Mouse (Mus musculus): ENCODE measurements around the gene Crybg3. TPM values are rescaled to one million over a fixed set of nuclear protein-coding genes. Genes with fewer than 3 reads are reported as not detected.
A peak's percentile ranks its signal among the peaks of the same experiment; 100 is the strongest.

Gene Crybg3
- polyA plus RNA-seq, 1 experiment: 25.8 TPM

- H3K4me3 ChIP-seq (ENCODE audit: insufficient read depth, low read length): no peak overlapping the region
- no peak for TF ChIP-seq CTCF (IDR thresholded peaks at IDR 0.05; ENCODE audit: low read depth, low read length)
- peaks cover 16% of the 10 kb centered on the region for H3K4me1 ChIP-seq (ENCODE audit: control insufficient read depth, insufficient read depth, low read length)
- no peak overlapping the region for H3K27ac ChIP-seq (ENCODE audit: insufficient read depth, low read depth, low read length)
Observed at GRCm38 (mm10) chr16:59565631-59566030, 35.1 kb downstream of the Crybg3 start.

DNA sequence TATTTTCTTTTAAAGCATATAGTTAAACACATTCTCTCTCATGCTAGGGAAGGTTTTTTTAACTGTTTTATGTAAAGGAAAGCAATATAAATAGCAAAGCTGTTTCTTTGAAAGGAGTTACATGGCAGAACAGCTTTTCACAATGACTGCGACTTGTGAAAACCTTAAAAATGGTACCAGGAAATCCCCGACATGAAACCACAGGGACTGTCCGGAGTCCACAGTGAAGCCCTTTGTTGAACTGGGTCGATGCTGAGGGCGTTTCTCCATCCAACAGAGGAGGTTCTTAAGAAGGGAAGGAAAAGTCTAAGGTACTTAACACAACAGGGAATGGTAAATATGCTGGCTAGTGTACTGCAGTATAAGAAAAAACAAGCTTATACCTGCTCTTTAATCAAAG lies 36.8 kb downstream of the Crybg3 start:
- Histone ChIP-seq H3K4me1 (ENCODE audit: control insufficient read depth, insufficient read depth, low read length) (peaks cover 23% of the 10 kb centered on the region), H3K27ac (ENCODE audit: insufficient read depth, low read depth, low read length) (no peak overlapping the region)

GRCm38 (mm10) chr16:59559300-59560200 lies 41.2 kb downstream of the Crybg3 start:
- Histone ChIP-seq H3K4me3 (ENCODE audit: insufficient read depth, low read length) (no peak overlapping the region), H3K4me1 (ENCODE audit: control insufficient read depth, insufficient read depth, low read length) (peaks cover 24% of the 10 kb centered on the region), H3K27ac (ENCODE audit: insufficient read depth, low read depth, low read length) (peak overlapping the region; percentile 79)
- TF ChIP-seq POLR2A (IDR thresholded peaks at IDR 0.05; ENCODE audit: borderline replicate concordance, low read depth, low read length) (no peak), CTCF (IDR thresholded peaks at IDR 0.05; ENCODE audit: low read depth, low read length) (no peak)

More for the DNA sequence above, 36.8 kb downstream of the Crybg3 start:
- no peak overlapping the region for H3K4me3 ChIP-seq (ENCODE audit: insufficient read depth, low read length)
- TF ChIP-seq POLR2A (IDR thresholded peaks at IDR 0.05; ENCODE audit: borderline replicate concordance, low read depth, low read length): no peak
- TF ChIP-seq CTCF (IDR thresholded peaks at IDR 0.05; ENCODE audit: low read depth, low read length): no peak

GRCm38 (mm10) chr16:59558916-59559299 lies 41.9 kb downstream of the Crybg3 start:
- Histone ChIP-seq H3K4me1 (ENCODE audit: control insufficient read depth, insufficient read depth, low read length) (peaks cover 24% of the 10 kb centered on the region), H3K4me3 (ENCODE audit: insufficient read depth, low read length) (no peak overlapping the region), H3K27ac (ENCODE audit: insufficient read depth, low read depth, low read length) (peak overlapping the region; percentile 79)
- TF ChIP-seq CTCF (IDR thresholded peaks at IDR 0.05; ENCODE audit: low read depth, low read length) (no peak), POLR2A (IDR thresholded peaks at IDR 0.05; ENCODE audit: borderline replicate concordance, low read depth, low read length) (no peak)

- TF ChIP-seq POLR2A (IDR thresholded peaks at IDR 0.05; ENCODE audit: borderline replicate concordance, low read depth, low read length): no peak
- no peak for TF ChIP-seq CTCF (IDR thresholded peaks at IDR 0.05; ENCODE audit: low read depth, low read length)
- H3K27ac ChIP-seq (ENCODE audit: insufficient read depth, low read depth, low read length): no peak overlapping the region
- peaks cover 5% of the 10 kb centered on the region for H3K4me1 ChIP-seq (ENCODE audit: control insufficient read depth, insufficient read depth, low read length)
- H3K4me3 ChIP-seq (ENCODE audit: insufficient read depth, low read length): no peak overlapping the region
Observed at GRCm38 (mm10) chr16:59553490-59554161, 47.2 kb downstream of the Crybg3 start.

GRCm38 (mm10) chr16:59551507-59551906 lies 49.3 kb downstream of the Crybg3 start:
- TF ChIP-seq CTCF (IDR thresholded peaks at IDR 0.05; ENCODE audit: low read depth, low read length) (no peak), POLR2A (IDR thresholded peaks at IDR 0.05; ENCODE audit: borderline replicate concordance, low read depth, low read length) (no peak)
- Histone ChIP-seq H3K4me1 (ENCODE audit: control insufficient read depth, insufficient read depth, low read length) (0 out of 2 replicates have a peak, but pooled peaks cover 4% of the 10 kb centered on the region), H3K27ac (ENCODE audit: insufficient read depth, low read depth, low read length) (no peak overlapping the region), H3K4me3 (ENCODE audit: insufficient read depth, low read length) (no peak overlapping the region)

GRCm38 (mm10) chr16:59549631-59550030 lies 51.1 kb downstream of the Crybg3 start:
- Histone ChIP-seq H3K4me1 (ENCODE audit: control insufficient read depth, insufficient read depth, low read length) (0 out of 2 replicates have a peak, but pooled peaks cover 4% of the 10 kb centered on the region), H3K27ac (ENCODE audit: insufficient read depth, low read depth, low read length) (no peak overlapping the region), H3K4me3 (ENCODE audit: insufficient read depth, low read length) (no peak overlapping the region)
- TF ChIP-seq CTCF (IDR thresholded peaks at IDR 0.05; ENCODE audit: low read depth, low read length) (no peak), POLR2A (IDR thresholded peaks at IDR 0.05; ENCODE audit: borderline replicate concordance, low read depth, low read length) (no peak)

GRCm38 (mm10) chr16:59548582-59548947 lies 52.2 kb downstream of the Crybg3 start:
- Histone ChIP-seq H3K27ac (ENCODE audit: insufficient read depth, low read depth, low read length) (no peak overlapping the region), H3K4me3 (ENCODE audit: insufficient read depth, low read length) (no peak overlapping the region), H3K4me1 (ENCODE audit: control insufficient read depth, insufficient read depth, low read length) (0 out of 2 replicates have a peak, but pooled peaks cover 4% of the 10 kb centered on the region)
- TF ChIP-seq POLR2A (IDR thresholded peaks at IDR 0.05; ENCODE audit: borderline replicate concordance, low read depth, low read length): no peak
- no peak for TF ChIP-seq CTCF (IDR thresholded peaks at IDR 0.05; ENCODE audit: low read depth, low read length)

- 0 out of 2 replicates have a peak, but pooled peaks cover 4% of the 10 kb centered on the region for H3K4me1 ChIP-seq (ENCODE audit: control insufficient read depth, insufficient read depth, low read length)
- no peak overlapping the region for H3K4me3 ChIP-seq (ENCODE audit: insufficient read depth, low read length)
- TF ChIP-seq POLR2A (IDR thresholded peaks at IDR 0.05; ENCODE audit: borderline replicate concordance, low read depth, low read length): no peak
- no peak for TF ChIP-seq CTCF (IDR thresholded peaks at IDR 0.05; ENCODE audit: low read depth, low read length)
- no peak overlapping the region for H3K27ac ChIP-seq (ENCODE audit: insufficient read depth, low read depth, low read length)
Observed at GRCm38 (mm10) chr16:59547887-59548581, 52.7 kb downstream of the Crybg3 start.
